Mouse (Mus musculus): ENCODE measurements around the gene Mmp9. TPM values are rescaled to one million over a fixed set of nuclear protein-coding genes. Genes with fewer than 3 reads are reported as not detected.

The Mmp9 gene
- total RNA-seq, 2 experiments from 2014 or later: 2.9 to 3.4 TPM

Other genes with a start within 250 kb of the Mmp9 start
- gene Spint4, start 242.3 kb upstream of the Mmp9 start, total RNA-seq (2021): not detected
- not detected for gene Spint5, start 225.5 kb upstream of the Mmp9 start, total RNA-seq (2021)
- 1 to 10 TPM in 1 of 2 experiments, under 1 TPM in 1; 0.94 to 1.1 TPM for gene Wfdc3, start 194.8 kb upstream of the Mmp9 start, total RNA-seq (2021)
- 10 to 100 TPM; 32.7 to 34.1 TPM for gene Dnttip1, start 194.8 kb upstream of the Mmp9 start, total RNA-seq (2021)
- gene Ube2c, start 170.9 kb upstream of the Mmp9 start, total RNA-seq (2021): 1 to 10 TPM; 4.1 to 6.4 TPM
- gene Tnnc2, start 160.8 kb upstream of the Mmp9 start, total RNA-seq (2021): not detected
- 10 to 100 TPM; 48.1 to 49.2 TPM for gene Snx21, start 155.0 kb upstream of the Mmp9 start, total RNA-seq (2021)
- gene Acot8, start 135.9 kb upstream of the Mmp9 start, total RNA-seq (2021): 10 to 100 TPM; 22.1 to 30.0 TPM
- 1 to 10 TPM; 8.9 to 9.0 TPM for gene Zswim3, start 135.7 kb upstream of the Mmp9 start, total RNA-seq (2021)
- 10 to 100 TPM; 19.6 to 20.3 TPM for gene Zswim1, start 118.1 kb upstream of the Mmp9 start, total RNA-seq (2021)
- gene Spata25, start 112.2 kb upstream of the Mmp9 start, total RNA-seq (2021): under 1 TPM in 1 of 2 experiments, not detected in 1; 0.58 TPM
- gene Ctsa, start 107.9 kb upstream of the Mmp9 start, total RNA-seq (2021): 10 to 100 TPM; 77.5 to 78.8 TPM
- gene Neurl2, start 107.3 kb upstream of the Mmp9 start, total RNA-seq (2021): 1 to 10 TPM; 5.4 to 6.7 TPM
- gene Pltp, start 83.1 kb upstream of the Mmp9 start, total RNA-seq (2021): 10 to 100 TPM; 63.8 to 79.4 TPM
- 10 to 100 TPM; 41.4 to 45.9 TPM for gene Pcif1, start 61.5 kb upstream of the Mmp9 start, total RNA-seq (2021)
- 10 to 100 TPM; 22.7 to 24.4 TPM for gene Zfp335, start 29.0 kb upstream of the Mmp9 start, total RNA-seq (2021)
- 100 to 1,000 TPM; 350 to 355 TPM for gene Slc12a5, start 20.0 kb downstream of the Mmp9 start, total RNA-seq (2021)
- 10 to 100 TPM; 61.1 to 61.2 TPM for gene Ncoa5, start 94.1 kb downstream of the Mmp9 start, total RNA-seq (2021)
- gene Cd40, start 114.8 kb downstream of the Mmp9 start, total RNA-seq (2021): 1 to 10 TPM; 1.2 to 2.5 TPM
- not detected for gene 1700025C18Rik, start 150.0 kb downstream of the Mmp9 start, total RNA-seq (2021)

Data from left cerebral cortex, postnatal 10 days (tissue).